Mouse (Mus musculus): ENCODE measurements around the gene Il3ra.
A peak's percentile ranks its signal among the peaks of the same experiment; 100 is the strongest.

Gene Il3ra

GRCm38 (mm10) chr14:14345948-14346812 is at the start of gene Il3ra:
Gene Il3ra, plus strand, starts transcription at chr14:14346275.
- DNase-seq (ENCODE audit: low spot score in 2 of 2): peak; percentile 90 to 92

DNA sequence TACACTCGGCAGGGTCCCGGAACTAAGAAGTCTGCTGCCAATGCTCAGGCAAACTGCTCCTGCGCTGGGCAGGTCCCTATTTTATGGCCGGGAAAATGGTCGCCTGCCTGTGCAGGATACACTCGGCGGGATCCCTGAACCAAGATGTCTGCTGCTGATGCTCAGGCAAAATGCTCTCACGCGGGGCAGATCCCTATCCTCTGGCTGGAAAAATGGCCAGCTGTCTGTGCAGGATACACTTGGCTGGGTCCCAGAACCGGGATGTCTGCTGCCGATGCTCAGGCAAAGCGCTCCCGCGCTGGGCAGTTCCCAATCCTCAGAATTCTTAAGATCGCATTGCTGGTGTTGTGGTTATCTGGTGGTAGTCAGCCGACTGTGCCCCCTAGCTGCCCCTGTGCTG is 37.1 kb upstream of the Il3ra start:
- no peak for DNase-seq (ENCODE audit: low spot score in 2 of 2)

DNA sequence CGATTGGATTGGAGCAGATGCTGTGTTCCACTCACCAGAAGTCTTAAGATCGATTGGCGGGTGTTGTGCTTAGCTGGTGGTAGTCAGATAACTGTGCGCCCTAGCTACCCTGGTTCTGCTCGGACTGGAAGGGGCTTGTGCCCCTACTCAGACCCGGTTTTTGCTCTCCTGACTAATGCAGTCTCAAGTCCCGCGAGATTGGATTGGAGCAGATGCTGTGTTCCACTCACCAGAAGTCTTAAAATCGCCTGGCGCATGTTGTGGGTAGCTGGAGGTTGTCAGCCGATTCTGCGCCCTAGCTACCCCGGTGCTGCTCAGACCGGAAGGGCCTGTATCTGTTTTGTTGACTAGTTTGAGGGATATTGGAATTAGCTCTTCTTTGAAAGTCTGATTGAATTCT is 36.7 kb upstream of the Il3ra start:
- no peak for DNase-seq (ENCODE audit: low spot score in 2 of 2)

GRCm38 (mm10) chr14:14322528-14322927 is 23.5 kb upstream of the Il3ra start, which contains the start of gene Olfr31:
Gene Olfr31, plus strand, starts transcription at chr14:14322828.
- no peak for DNase-seq (ENCODE audit: low spot score in 2 of 2)

GRCm38 (mm10) chr14:14345113-14345871 is 783 bp upstream of the Il3ra start:
- DNase-seq (ENCODE audit: low spot score in 2 of 2): peak; percentile 99

- no peak for DNase-seq (ENCODE audit: low spot score in 2 of 2)
Measured at GRCm38 (mm10) chr14:14346813-14347100, 682 bp downstream of the Il3ra start.

DNA sequence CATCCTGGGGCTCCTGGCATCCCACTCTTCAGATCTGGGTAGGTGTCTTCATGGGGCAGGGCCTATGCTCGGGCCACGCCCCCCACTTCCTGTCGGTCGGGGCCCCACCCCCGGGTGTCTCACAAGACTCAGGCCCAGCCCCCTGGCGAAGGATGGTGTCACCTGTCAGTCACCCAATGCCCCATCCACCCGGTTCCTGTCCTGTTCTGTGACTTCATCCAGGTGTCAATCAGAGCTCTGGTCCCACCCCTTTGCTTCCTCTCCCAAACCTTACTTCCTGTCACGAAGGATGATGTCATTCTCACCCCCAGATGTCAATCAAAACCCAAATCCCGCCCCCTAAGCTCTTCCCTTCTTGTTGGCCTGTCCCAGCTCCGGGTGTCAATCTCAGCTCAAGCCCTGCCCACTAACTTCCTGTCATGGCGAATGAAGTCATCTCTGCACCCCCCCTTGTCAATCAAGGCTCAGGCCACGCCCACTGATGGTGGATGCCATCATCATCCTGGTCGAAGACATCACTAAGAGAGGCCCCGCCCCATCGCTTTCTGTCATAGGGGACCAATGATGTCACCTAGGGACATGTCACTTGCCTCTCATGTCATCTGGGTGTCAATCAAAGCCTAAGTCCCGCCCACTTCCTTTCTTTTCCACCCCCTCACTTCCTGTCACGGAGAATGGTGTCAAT is 1.2 kb downstream of the Il3ra start:
- peak; percentile 58 to 61 for DNase-seq (ENCODE audit: low spot score in 2 of 2)

DNA sequence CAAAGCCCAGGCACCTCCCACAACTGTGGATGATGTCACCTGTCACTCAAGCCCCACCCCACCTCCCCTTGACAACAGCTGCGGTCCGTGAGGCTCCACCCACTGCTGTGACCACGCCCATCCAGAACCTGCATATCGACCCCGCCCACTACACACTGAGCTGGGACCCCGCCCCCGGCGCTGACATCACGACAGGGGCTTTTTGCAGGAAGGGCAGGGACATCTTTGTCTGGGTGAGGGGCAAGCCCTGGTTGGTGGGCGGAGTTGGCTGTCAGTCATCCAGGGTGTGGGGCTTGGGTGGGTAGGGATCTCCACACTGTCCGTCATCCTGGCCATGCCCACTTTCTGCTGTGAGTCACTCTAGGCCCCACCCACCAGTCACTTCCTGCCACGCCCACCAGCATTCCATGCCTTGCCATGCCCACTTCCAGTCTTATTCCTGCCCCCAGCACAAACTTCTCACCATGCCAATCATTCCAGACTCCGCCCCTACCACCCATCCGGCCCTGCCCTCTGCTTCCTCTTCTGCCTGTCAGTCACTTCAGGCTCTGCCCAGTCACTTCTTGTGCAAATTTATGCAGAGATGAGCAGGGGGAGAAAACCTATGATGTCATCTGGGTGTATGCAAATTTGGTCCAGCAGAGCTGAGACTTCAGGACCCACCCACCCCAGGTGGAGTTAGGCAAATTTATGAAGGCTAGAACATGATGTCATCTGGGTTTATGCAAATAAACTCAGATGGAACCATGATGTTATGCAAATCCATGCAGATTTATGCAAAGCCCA is 2.0 kb downstream of the Il3ra start:
- DNase-seq (ENCODE audit: low spot score in 2 of 2): peak; percentile 54 to 60

- DNase-seq (ENCODE audit: low spot score in 2 of 2): no peak
Measured at GRCm38 (mm10) chr14:14348674-14349401, 2.8 kb downstream of the Il3ra start.

GRCm38 (mm10) chr14:14349485-14350262 is 3.6 kb downstream of the Il3ra start:
- DNase-seq (ENCODE audit: low spot score in 2 of 2): peak; percentile 55 to 59

- no peak for DNase-seq (ENCODE audit: low spot score in 2 of 2)
Measured at GRCm38 (mm10) chr14:14350263-14351147, 4.4 kb downstream of the Il3ra start.

- DNase-seq (ENCODE audit: low spot score in 2 of 2): no peak
Measured at GRCm38 (mm10) chr14:14351148-14351455, 5.0 kb downstream of the Il3ra start.

DNA sequence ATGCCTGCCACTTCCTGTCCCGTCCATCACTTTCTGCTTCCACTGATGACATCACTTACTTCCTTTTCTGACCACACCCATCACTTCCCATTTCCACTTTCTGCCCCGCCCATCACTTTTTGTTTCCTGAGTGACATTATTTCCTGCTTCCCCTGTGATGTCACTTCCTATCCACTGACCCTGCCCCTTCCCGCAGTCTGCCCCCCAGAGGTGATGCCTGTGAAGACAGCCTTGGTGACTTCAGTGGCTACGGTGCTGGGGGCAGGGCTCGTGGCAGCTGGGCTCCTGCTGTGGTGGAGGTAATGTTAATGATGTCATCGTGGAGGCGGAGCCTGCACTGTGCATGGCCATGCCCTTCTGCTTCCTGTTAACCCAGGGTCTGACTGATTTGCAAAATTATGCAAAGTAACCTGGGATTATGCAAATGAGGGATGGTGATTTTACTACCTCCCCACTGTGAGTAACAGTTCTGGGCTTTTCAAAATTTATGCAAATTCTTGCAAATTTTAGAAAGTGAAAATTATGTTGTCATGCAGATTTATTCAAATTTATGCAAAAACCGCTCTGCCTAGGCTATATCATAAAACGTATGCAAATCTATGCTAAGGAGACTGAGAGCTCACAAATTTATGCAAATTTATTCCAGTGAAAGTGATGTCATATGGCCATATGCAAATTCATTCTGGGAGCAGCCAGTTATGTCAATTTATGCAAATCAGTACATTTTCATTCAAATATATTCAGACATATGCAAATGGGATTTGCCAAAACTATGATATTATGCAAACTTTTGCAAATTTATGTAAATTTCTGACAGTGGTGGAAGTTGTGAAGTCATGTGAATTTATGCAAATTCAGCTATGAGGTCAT is 5.9 kb downstream of the Il3ra start:
- peak; percentile 43 to 44 for DNase-seq (ENCODE audit: low spot score in 2 of 2)

DNA sequence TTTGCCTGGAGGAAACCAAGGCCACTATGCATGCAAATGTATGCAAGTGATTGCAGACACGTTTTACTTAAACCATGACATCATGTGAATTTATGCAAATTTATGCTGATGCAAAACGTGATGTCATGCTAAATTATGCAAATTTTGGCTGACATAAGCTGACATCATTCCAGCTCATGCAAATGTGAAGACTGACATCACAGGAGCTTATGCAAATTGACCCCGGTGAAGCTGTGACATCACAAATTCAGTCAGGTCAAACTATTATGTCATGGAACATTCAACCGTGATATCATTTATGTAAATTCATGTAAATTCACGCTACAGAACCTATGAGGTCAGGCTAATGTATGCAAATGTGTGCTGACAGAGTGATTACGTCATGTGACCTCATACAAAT is 6.5 kb downstream of the Il3ra start:
- no peak for DNase-seq (ENCODE audit: low spot score in 2 of 2)

GRCm38 (mm10) chr14:14353081-14353732 is 7.1 kb downstream of the Il3ra start:
- DNase-seq (ENCODE audit: low spot score in 2 of 2): no peak

DNA sequence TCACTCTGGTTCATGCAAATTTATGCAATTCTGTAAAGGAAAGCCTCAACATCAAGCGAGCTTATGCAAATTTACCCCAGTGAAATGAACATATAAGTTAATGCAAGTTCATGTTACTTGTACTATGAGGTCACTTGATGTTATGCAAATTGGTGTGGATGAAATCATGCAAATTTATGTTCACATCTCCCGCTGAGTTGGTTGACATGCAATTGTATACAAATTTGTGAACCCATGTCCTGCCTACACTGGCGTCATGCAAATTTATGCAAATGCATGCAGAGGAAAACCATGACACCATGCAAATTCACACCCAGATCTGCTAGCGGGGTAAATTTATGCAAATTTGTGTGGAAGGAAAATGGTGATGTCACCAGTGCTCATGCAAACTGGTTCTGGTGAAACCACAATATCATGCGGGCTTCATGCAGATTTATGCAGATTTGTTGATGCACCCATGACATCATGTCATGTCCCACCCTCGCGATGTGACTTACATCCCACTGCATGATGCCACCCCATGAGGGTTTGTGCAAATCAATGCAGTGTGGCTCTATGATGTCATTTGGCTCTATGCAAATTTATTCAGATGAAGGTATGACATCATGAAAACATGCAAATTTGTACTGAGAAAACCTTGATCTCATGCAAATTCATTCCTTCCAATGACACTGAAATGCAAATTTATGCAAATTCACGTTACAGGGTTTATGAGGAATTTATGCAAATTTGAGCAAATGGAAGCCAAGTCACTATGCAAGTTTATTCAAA is 7.8 kb downstream of the Il3ra start:
- DNase-seq (ENCODE audit: low spot score in 2 of 2): no peak

Data from natural killer cell, adult 2 months (primary cell).